Mouse (Mus musculus) heart, postnatal 0 days (tissue): Measurements from ENCODE around the gene Sec24c.

Source experiments
- CTCF ChIP-seq: IDR thresholded peaks from 2 replicates; pipeline ENCODE4 v1.5.1; 2016; ENCODE audit warnings: antibody characterized with exemption, control low read depth, low read depth
- EP300 ChIP-seq: IDR thresholded peaks from 2 replicates; pipeline ENCODE4 v1.6.1; 2016; ENCODE audit warnings: antibody characterized with exemption, low read depth

GRCm38 (mm10) chr14:20713832-20714231, 39.7 kb downstream of the Sec24c start:
- TF ChIP-seq CTCF (no peak), EP300 (no peak)
